Mouse (Mus musculus): ENCODE measurements around the gene 4933416C03Rik. TPM values are rescaled to one million over a fixed set of nuclear protein-coding genes. Genes with fewer than 3 reads are reported as not detected.

Gene 4933416C03Rik
- polyA plus RNA-seq, 1 experiment from 2014 or later = 0.19 TPM

DNA sequence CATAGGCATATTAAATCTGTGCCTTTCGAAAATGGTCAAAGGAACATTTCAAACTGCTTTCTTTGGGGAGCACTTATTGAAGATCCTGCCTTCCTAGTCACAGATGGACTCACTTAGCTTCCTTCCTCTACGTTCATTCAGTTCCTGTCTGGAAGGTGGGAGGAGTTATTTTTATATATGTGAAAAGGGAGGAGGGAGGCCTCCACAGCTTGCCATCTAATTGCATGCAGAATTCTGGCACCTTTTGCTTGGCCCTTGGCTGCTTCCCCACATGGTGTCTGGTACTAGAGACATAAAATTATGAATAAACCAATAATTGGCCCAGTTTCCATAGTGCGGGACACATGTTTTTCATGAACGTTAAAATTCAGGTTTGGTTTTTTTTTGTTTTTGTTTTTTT is 5.5 kb downstream of the 4933416C03Rik start:
- no peaks in the 10 kb centered on the region for H3K9me3 ChIP-seq (ENCODE audit: control insufficient read depth, low read length)
- whole genome bisulfite sequencing = 68% methylated on average over 4 of the region's 4 CpGs
- no peaks in the 10 kb centered on the region for H3K36me3 ChIP-seq (ENCODE audit: control insufficient read depth, insufficient read depth, low read length)
- ATAC-seq = no peak
- no peaks in the 10 kb centered on the region for H3K27me3 ChIP-seq (replicated peaks; ENCODE audit: control insufficient read depth, insufficient read depth, low read length)
- no peaks in the 10 kb centered on the region for H3K4me1 ChIP-seq (ENCODE audit: control insufficient read depth, insufficient read depth, low read depth, low read length)
- no peak overlapping the region for H3K4me3 ChIP-seq (ENCODE audit: low read length)
- no peak overlapping the region for H3K27ac ChIP-seq (ENCODE audit: low read depth, low read length)
- H3K4me2 ChIP-seq (ENCODE audit: low read length) = no peak overlapping the region
- no peak overlapping the region for H3K9ac ChIP-seq (ENCODE audit: low read depth, low read length)

- no peak overlapping the region for H3K4me2 ChIP-seq (ENCODE audit: low read length)
- no peaks in the 10 kb centered on the region for H3K9me3 ChIP-seq (ENCODE audit: control insufficient read depth, low read length)
- WGBS = 95% methylated on average over 7 of the region's 7 CpGs
- H3K27ac ChIP-seq (ENCODE audit: low read depth, low read length) = no peak overlapping the region
- H3K4me3 ChIP-seq (ENCODE audit: low read length) = no peak overlapping the region
- no peaks in the 10 kb centered on the region for H3K27me3 ChIP-seq (replicated peaks; ENCODE audit: control insufficient read depth, insufficient read depth, low read length)
- no peak overlapping the region for H3K9ac ChIP-seq (ENCODE audit: low read depth, low read length)
- ATAC-seq = no peak
- no peaks in the 10 kb centered on the region for H3K36me3 ChIP-seq (ENCODE audit: control insufficient read depth, insufficient read depth, low read length)
- no peaks in the 10 kb centered on the region for H3K4me1 ChIP-seq (ENCODE audit: control insufficient read depth, insufficient read depth, low read depth, low read length)
These were observed 15.2 kb downstream of the 4933416C03Rik start for GRCm38 (mm10) chr10:116098470-116098869.

- no peak for ATAC-seq
These were observed 17.3 kb downstream of the 4933416C03Rik start for GRCm38 (mm10) chr10:116096466-116096865.

GRCm38 (mm10) chr10:116083965-116084364 is 29.8 kb downstream of the 4933416C03Rik start:
- no peak for ATAC-seq

More at GRCm38 (mm10) chr10:116096466-116096865, 17.3 kb downstream of the 4933416C03Rik start:
- Histone ChIP-seq H3K4me2 (ENCODE audit: low read length) (no peak overlapping the region), H3K36me3 (ENCODE audit: control insufficient read depth, insufficient read depth, low read length) (no peaks in the 10 kb centered on the region), H3K4me3 (ENCODE audit: low read length) (no peak overlapping the region), H3K27ac (ENCODE audit: low read depth, low read length) (no peak overlapping the region), H3K9ac (ENCODE audit: low read depth, low read length) (no peak overlapping the region), H3K4me1 (ENCODE audit: control insufficient read depth, insufficient read depth, low read depth, low read length) (no peaks in the 10 kb centered on the region), H3K9me3 (ENCODE audit: control insufficient read depth, low read length) (no peaks in the 10 kb centered on the region), H3K27me3 (replicated peaks; ENCODE audit: control insufficient read depth, insufficient read depth, low read length) (no peaks in the 10 kb centered on the region)
- WGBS = 85% methylated on average over 13 of the region's 13 CpGs

GRCm38 (mm10) chr10:116080841-116081240 is 32.9 kb downstream of the 4933416C03Rik start:
- H3K4me3 ChIP-seq (ENCODE audit: low read length) = no peak overlapping the region
- H3K27me3 ChIP-seq (replicated peaks; ENCODE audit: control insufficient read depth, insufficient read depth, low read length) = no peaks in the 10 kb centered on the region
- H3K9me3 ChIP-seq (ENCODE audit: control insufficient read depth, low read length) = no peaks in the 10 kb centered on the region
- no peaks in the 10 kb centered on the region for H3K36me3 ChIP-seq (ENCODE audit: control insufficient read depth, insufficient read depth, low read length)
- no peak overlapping the region for H3K27ac ChIP-seq (ENCODE audit: low read depth, low read length)
- 89% methylated on average over 6 of the region's 6 CpGs for WGBS
- peak; percentile 47; the same call in 1 of the 2 replicates for ATAC-seq
- no peak overlapping the region for H3K9ac ChIP-seq (ENCODE audit: low read depth, low read length)
- peaks cover 2% of the 10 kb centered on the region; the same call in 1 of the 2 replicates for H3K4me1 ChIP-seq (ENCODE audit: control insufficient read depth, insufficient read depth, low read depth, low read length)
- H3K4me2 ChIP-seq (ENCODE audit: low read length) = no peak overlapping the region

More at GRCm38 (mm10) chr10:116083965-116084364, 29.8 kb downstream of the 4933416C03Rik start:
- H3K27me3 ChIP-seq (replicated peaks; ENCODE audit: control insufficient read depth, insufficient read depth, low read length) = no peaks in the 10 kb centered on the region
- WGBS = 33% methylated on average over 3 of the region's 3 CpGs
- H3K4me3 ChIP-seq (ENCODE audit: low read length) = no peak overlapping the region
- H3K9me3 ChIP-seq (ENCODE audit: control insufficient read depth, low read length) = no peaks in the 10 kb centered on the region
- no peak overlapping the region for H3K4me2 ChIP-seq (ENCODE audit: low read length)
- H3K36me3 ChIP-seq (ENCODE audit: control insufficient read depth, insufficient read depth, low read length) = no peaks in the 10 kb centered on the region
- H3K27ac ChIP-seq (ENCODE audit: low read depth, low read length) = no peak overlapping the region
- peaks cover 2% of the 10 kb centered on the region; the same call in 1 of the 2 replicates for H3K4me1 ChIP-seq (ENCODE audit: control insufficient read depth, insufficient read depth, low read depth, low read length)
- no peak overlapping the region for H3K9ac ChIP-seq (ENCODE audit: low read depth, low read length)

- no peak for ATAC-seq
- Histone ChIP-seq H3K4me2 (ENCODE audit: low read length) (no peak overlapping the region), H3K9ac (ENCODE audit: low read depth, low read length) (no peak overlapping the region), H3K36me3 (ENCODE audit: control insufficient read depth, insufficient read depth, low read length) (no peaks in the 10 kb centered on the region), H3K4me1 (ENCODE audit: control insufficient read depth, insufficient read depth, low read depth, low read length) (peaks cover 2% of the 10 kb centered on the region; the same call in 1 of the 2 replicates), H3K4me3 (ENCODE audit: low read length) (no peak overlapping the region), H3K27me3 (replicated peaks; ENCODE audit: control insufficient read depth, insufficient read depth, low read length) (no peaks in the 10 kb centered on the region), H3K9me3 (ENCODE audit: control insufficient read depth, low read length) (no peaks in the 10 kb centered on the region), H3K27ac (ENCODE audit: low read depth, low read length) (no peak overlapping the region)
- 32% methylated on average over 7 of the region's 7 CpGs for WGBS
These were observed 34.3 kb downstream of the 4933416C03Rik start for GRCm38 (mm10) chr10:116079396-116079795.

GRCm38 (mm10) chr10:116078636-116079035 is 35.1 kb downstream of the 4933416C03Rik start:
- no peak for ATAC-seq
- 75% methylated on average over 5 of the region's 5 CpGs for WGBS
- H3K4me2 ChIP-seq (ENCODE audit: low read length) = no peak overlapping the region

GRCm38 (mm10) chr10:116075954-116076353 is 37.8 kb downstream of the 4933416C03Rik start:
- WGBS = 85% methylated on average over 5 of the region's 5 CpGs
- no peak for ATAC-seq
- H3K9me3 ChIP-seq (ENCODE audit: control insufficient read depth, low read length) = no peaks in the 10 kb centered on the region
- no peak overlapping the region for H3K4me2 ChIP-seq (ENCODE audit: low read length)
- H3K27me3 ChIP-seq (replicated peaks; ENCODE audit: control insufficient read depth, insufficient read depth, low read length) = no peaks in the 10 kb centered on the region
- H3K4me1 ChIP-seq (ENCODE audit: control insufficient read depth, insufficient read depth, low read depth, low read length) = peaks cover 2% of the 10 kb centered on the region; the same call in 1 of the 2 replicates
- no peak overlapping the region for H3K9ac ChIP-seq (ENCODE audit: low read depth, low read length)
- no peaks in the 10 kb centered on the region for H3K36me3 ChIP-seq (ENCODE audit: control insufficient read depth, insufficient read depth, low read length)
- H3K4me3 ChIP-seq (ENCODE audit: low read length) = no peak overlapping the region
- no peak overlapping the region for H3K27ac ChIP-seq (ENCODE audit: low read depth, low read length)

More at GRCm38 (mm10) chr10:116078636-116079035, 35.1 kb downstream of the 4933416C03Rik start:
- Histone ChIP-seq H3K4me3 (ENCODE audit: low read length) (no peak overlapping the region), H3K4me1 (ENCODE audit: control insufficient read depth, insufficient read depth, low read depth, low read length) (peaks cover 2% of the 10 kb centered on the region; the same call in 1 of the 2 replicates), H3K27me3 (replicated peaks; ENCODE audit: control insufficient read depth, insufficient read depth, low read length) (no peaks in the 10 kb centered on the region), H3K9me3 (ENCODE audit: control insufficient read depth, low read length) (no peaks in the 10 kb centered on the region), H3K27ac (ENCODE audit: low read depth, low read length) (no peak overlapping the region), H3K36me3 (ENCODE audit: control insufficient read depth, insufficient read depth, low read length) (no peaks in the 10 kb centered on the region), H3K9ac (ENCODE audit: low read depth, low read length) (no peak overlapping the region)
